Mouse (Mus musculus): ENCODE data around the gene Gm498. TPM values are rescaled to one million over a fixed set of nuclear protein-coding genes. Genes with fewer than 3 reads are reported as not detected.

Gm498 gene
- polyA plus RNA-seq, 1 experiment = not detected

DNA sequence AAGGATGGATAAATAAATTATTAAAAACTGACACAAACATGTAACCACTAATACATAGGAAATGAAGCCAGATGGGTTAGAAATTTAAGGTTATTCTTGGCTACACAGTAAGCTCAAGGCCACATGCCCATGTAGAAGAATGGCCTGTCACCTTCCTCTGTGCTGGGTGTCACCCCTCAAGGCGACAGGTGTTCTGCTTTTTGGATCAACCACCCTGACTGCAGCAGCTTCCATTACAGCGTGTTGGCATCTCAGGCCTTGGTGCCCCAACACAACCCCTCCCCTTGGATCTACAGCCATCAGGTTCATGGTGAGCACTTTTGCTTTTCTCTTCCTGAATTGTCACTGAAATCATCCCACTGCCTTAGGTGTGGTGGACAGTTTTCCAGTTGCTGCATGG, 34.0 kb upstream of the Gm498 start:
- no peak for DNase-seq
- H3K4me1 ChIP-seq (ENCODE audit: control insufficient read depth, insufficient read depth, low read length) = 0 out of 2 replicates have a peak, but pooled peaks cover 2% of the 10 kb centered on the region
- TF ChIP-seq CTCF (IDR thresholded peaks at IDR 0.05; ENCODE audit: insufficient read depth, low read length) (no peak), POLR2A (IDR thresholded peaks at IDR 0.05; ENCODE audit: borderline replicate concordance, extremely low read depth, low read depth, low read length) (no peak)
- 86% methylated on average over 2 of the region's 2 CpGs for WGBS
- H3K4me3 ChIP-seq (replicated peaks; ENCODE audit: extremely low read depth, low read depth, low read length) = no peak overlapping the region

DNA sequence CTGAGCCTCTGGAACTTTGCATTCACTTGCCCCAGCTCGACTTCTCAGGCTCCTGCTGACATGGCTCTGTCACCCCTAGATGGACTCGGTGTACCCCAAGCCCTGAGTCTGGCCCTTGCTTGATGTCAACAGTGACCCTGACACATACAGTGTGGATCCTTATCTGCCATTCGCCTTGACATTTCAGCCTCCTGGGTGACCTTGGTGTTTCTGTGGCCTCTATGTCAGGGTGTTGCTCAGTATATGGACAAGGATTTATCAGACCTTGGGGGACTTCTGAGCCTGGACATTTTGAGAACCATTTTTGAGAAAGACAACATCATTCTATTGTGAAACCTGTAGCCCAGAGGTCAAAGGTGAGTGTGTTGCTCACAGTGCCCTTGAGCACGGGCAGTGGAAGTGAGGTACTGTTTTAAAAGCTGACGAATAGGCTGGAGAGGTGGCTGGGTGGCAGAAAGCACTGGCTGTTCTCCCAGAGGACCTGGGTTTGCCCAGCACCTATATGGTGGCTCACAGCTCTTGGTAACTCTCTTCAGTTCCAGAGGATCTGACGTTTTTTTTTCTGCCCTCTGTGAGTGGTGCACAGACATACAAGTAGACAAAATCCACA, 33.0 kb upstream of the Gm498 start:
- no peak for DNase-seq
- Histone ChIP-seq H3K4me1 (ENCODE audit: control insufficient read depth, insufficient read depth, low read length) (0 out of 2 replicates have a peak, but pooled peaks cover 2% of the 10 kb centered on the region), H3K4me3 (replicated peaks; ENCODE audit: extremely low read depth, low read depth, low read length) (no peak overlapping the region)
- 79% methylated on average over 6 of the region's 6 CpGs for WGBS
- no peak for TF ChIP-seq POLR2A (IDR thresholded peaks at IDR 0.05; ENCODE audit: borderline replicate concordance, extremely low read depth, low read depth, low read length)
- no peak for TF ChIP-seq CTCF (IDR thresholded peaks at IDR 0.05; ENCODE audit: insufficient read depth, low read length)

DNA sequence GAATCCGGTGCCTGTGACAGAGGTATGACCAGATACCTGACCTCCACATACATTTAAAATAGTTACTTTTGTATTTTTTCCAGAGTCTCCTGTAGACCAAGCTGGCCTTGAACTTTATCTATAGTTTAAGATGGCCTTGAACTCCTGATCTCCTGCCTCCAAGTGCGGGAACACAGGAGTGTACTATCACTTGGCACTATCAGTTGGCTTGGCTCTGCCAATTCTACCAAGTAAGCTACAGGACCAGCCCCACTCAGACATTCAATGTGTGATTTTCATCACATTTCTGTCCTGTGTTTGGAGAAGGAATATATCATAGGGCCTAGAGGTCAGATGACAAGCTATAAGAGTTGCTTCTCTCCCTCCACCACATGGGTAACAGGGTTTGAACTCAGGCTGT, 32.3 kb upstream of the Gm498 start:
- Histone ChIP-seq H3K4me1 (ENCODE audit: control insufficient read depth, insufficient read depth, low read length) (0 out of 2 replicates have a peak, but pooled peaks cover 2% of the 10 kb centered on the region), H3K4me3 (replicated peaks; ENCODE audit: extremely low read depth, low read depth, low read length) (no peak overlapping the region)
- no peak for DNase-seq
- TF ChIP-seq CTCF (IDR thresholded peaks at IDR 0.05; ENCODE audit: insufficient read depth, low read length) = no peak
- no peak for TF ChIP-seq POLR2A (IDR thresholded peaks at IDR 0.05; ENCODE audit: borderline replicate concordance, extremely low read depth, low read depth, low read length)
- 81% methylated on average over 2 of the region's 2 CpGs for WGBS

DNA sequence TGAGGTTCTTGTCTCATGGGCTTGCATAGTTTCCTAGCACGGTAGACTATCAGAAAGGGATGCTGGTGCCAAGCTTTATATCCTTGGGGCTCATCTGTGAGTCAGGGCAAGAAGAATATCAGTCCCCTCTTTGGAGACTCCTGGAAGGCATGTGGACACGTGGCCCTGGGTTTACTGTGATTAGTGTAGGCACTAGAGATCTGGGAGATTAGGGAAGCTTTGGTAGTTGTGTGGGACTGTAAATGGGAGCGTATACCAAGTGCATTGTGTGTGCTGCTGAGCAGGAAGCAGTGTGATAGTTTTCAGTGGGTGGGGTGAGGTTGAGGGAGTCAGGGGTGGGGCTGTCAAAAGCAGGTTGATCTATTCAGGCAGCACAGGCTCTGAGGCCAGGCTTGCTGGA, 31.7 kb upstream of the Gm498 start:
- 37% methylated on average over 3 of the region's 3 CpGs for WGBS
- no peak for TF ChIP-seq CTCF (IDR thresholded peaks at IDR 0.05; ENCODE audit: insufficient read depth, low read length)
- TF ChIP-seq POLR2A (IDR thresholded peaks at IDR 0.05; ENCODE audit: borderline replicate concordance, extremely low read depth, low read depth, low read length) = no peak
- DNase-seq = no peak
- Histone ChIP-seq H3K4me1 (ENCODE audit: control insufficient read depth, insufficient read depth, low read length) (0 out of 2 replicates have a peak, but pooled peaks cover 2% of the 10 kb centered on the region), H3K4me3 (replicated peaks; ENCODE audit: extremely low read depth, low read depth, low read length) (no peak overlapping the region)

DNA sequence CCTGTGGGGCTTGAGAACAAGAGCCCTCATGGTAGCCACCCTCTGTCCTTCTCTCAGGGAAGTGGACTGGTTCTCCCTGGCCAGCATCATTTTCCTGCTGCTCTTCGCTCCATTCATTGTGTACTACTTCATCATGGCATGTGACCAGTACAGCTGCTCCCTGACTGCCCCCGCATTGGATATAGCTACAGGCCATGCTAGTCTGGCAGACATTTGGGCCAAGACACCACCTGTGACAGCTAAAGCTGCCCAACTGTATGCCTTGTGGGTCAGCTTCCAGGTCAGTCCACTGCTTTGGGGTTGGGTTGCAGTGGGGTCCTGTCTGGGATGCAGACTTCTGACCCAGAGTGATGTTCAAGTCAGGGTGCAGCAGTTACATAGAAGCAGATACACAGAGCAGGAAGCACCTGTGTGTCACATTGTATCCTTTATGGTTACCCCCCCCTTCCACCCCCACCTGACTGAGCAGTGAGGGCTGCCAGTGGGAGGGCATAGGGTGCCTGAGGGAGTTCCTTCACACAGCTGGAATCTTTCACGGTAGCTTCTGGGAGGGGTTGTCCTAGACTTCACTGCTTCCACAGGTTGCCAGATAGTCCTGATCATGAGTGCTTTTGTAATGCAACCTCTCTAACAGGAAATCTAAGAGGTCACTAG, 28.8 kb upstream of the Gm498 start:
- Histone ChIP-seq H3K4me3 (replicated peaks; ENCODE audit: extremely low read depth, low read depth, low read length) (no peak overlapping the region), H3K4me1 (ENCODE audit: control insufficient read depth, insufficient read depth, low read length) (no peaks in the 10 kb centered on the region)
- DNase-seq = no peak
- WGBS = 77% methylated on average over 3 of the region's 3 CpGs
- no peak for TF ChIP-seq POLR2A (IDR thresholded peaks at IDR 0.05; ENCODE audit: borderline replicate concordance, extremely low read depth, low read depth, low read length)
- TF ChIP-seq CTCF (IDR thresholded peaks at IDR 0.05; ENCODE audit: insufficient read depth, low read length) = no peak

DNA sequence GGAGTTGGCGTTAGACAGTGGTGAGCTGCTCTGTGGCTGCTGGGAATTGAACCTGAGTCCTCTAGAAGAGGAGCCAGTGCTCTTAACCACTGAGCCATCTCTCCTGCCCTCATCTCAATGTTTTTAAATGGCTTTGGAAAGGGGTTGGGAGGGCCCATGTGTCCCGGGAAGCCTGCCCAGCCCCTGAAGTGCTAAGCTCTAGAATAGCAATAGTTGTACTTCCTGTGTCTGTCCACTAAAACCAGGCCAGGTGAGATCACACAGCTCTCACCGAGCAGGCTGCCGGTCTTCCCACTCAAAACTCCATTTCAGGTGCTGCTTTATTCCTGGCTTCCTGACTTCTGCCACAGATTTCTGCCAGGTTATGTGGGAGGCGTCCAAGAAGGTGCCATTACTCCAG, 26.5 kb upstream of the Gm498 start:
- Histone ChIP-seq H3K4me1 (ENCODE audit: control insufficient read depth, insufficient read depth, low read length) (no peaks in the 10 kb centered on the region), H3K4me3 (replicated peaks; ENCODE audit: extremely low read depth, low read depth, low read length) (no peak overlapping the region)
- no peak for DNase-seq
- TF ChIP-seq CTCF (IDR thresholded peaks at IDR 0.05; ENCODE audit: insufficient read depth, low read length) (no peak), POLR2A (IDR thresholded peaks at IDR 0.05; ENCODE audit: borderline replicate concordance, extremely low read depth, low read depth, low read length) (no peak)
- 88% methylated on average over 5 of the region's 5 CpGs for WGBS

DNA sequence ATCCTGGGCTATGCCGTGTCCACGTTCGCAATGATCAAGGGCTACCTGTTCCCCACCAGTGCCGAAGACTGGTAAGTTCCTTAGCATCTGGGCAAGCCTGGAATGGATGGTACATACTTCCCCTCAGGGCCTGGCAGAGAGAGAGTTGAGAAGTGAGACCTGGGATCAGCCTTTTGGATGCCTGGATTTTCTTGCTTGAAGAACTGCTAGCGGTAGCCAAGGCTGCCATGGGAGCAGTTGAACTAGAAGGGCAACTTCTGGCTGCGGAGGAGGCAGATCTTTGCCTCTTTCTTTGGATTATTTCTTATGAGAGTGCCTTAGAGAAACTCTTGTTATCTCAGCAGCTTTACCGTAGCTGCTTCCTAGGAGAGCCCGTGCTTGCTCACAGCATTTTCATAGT, 25.3 kb upstream of the Gm498 start:
- WGBS = 100% methylated on average over 8 of the region's 8 CpGs
- TF ChIP-seq POLR2A (IDR thresholded peaks at IDR 0.05; ENCODE audit: borderline replicate concordance, extremely low read depth, low read depth, low read length) (no peak), CTCF (IDR thresholded peaks at IDR 0.05; ENCODE audit: insufficient read depth, low read length) (no peak)
- no peak for DNase-seq

DNA sequence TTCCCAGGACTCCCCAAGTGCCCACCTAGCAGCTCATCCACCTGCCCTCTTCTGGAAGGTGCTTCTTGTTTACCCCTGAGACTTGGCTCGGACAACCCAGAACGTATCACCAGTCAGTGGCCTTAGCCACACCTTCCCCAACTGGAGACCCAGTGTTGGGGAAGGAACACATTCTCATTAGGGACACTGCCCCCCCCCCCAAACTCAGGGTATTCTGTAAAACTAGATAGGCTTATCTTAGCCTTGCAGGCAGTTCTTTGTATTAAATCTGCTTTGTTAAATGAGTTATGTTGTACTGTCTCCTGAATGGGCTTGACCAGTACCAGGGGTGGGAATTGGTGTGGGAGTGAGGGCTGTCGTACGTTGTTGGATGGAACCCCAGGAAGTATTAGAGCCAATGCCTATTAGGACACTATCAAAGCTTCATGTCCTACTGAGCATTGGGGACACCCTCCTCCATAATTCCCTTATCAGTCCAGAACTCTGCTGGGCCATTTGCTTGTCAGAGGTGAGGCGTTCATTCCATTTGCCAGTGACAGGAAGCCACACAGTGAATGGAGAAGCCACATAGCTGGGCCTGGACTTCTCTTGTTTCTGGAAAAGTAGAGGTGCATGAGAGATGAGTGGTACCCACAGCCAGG, 18.4 kb upstream of the Gm498 start:
- no peak for TF ChIP-seq CTCF (IDR thresholded peaks at IDR 0.05; ENCODE audit: insufficient read depth, low read length)
- TF ChIP-seq POLR2A (IDR thresholded peaks at IDR 0.05; ENCODE audit: borderline replicate concordance, extremely low read depth, low read depth, low read length) = no peak
- H3K4me3 ChIP-seq (replicated peaks; ENCODE audit: extremely low read depth, low read depth, low read length) = no peak overlapping the region
- no peaks in the 10 kb centered on the region for H3K4me1 ChIP-seq (ENCODE audit: control insufficient read depth, insufficient read depth, low read length)
- no peak for DNase-seq
- 82% methylated on average over 5 of the region's 5 CpGs for WGBS

More for the DNA sequence above, 25.3 kb upstream of the Gm498 start:
- Histone ChIP-seq H3K4me3 (replicated peaks; ENCODE audit: extremely low read depth, low read depth, low read length) (no peak overlapping the region), H3K4me1 (ENCODE audit: control insufficient read depth, insufficient read depth, low read length) (no peaks in the 10 kb centered on the region)

DNA sequence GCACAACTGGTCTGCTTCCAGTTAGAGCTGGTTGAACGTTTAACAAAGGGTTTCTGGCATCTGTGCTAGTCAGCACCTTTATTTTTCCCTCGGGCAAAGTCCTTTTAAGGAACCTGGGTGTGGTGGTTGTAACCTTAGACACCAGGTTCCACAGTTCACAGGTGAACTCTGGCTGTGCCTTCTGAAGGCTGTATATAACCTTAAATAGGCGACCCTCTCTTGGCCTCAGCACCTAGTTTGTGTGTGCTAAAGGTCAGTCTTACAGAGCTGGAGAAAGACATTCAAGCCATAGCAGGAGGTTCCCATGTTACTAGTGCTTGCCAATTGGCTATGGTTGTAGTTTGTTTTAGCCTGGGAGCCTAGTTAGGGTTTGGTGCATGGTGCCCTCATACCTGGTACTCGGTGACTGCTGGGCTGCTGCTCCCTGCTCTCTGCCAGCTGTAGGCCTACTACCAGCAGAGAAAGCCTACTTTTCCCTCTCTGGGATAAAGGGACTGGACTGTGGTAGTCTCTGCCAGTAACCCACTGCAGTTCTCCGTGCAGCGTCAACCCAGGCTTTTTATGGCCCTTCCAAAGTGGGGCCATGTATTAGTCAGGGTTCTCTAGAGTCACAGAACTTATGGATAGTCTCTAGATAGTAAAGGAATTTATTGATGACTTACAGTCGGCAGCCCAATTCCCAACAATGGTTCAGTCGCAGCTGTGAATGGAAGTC, 17.7 kb upstream of the Gm498 start:
- WGBS = 90% methylated on average over 7 of the region's 8 CpGs
- no peak for DNase-seq
- no peaks in the 10 kb centered on the region for H3K4me1 ChIP-seq (ENCODE audit: control insufficient read depth, insufficient read depth, low read length)
- no peak overlapping the region for H3K4me3 ChIP-seq (replicated peaks; ENCODE audit: extremely low read depth, low read depth, low read length)
- TF ChIP-seq CTCF (IDR thresholded peaks at IDR 0.05; ENCODE audit: insufficient read depth, low read length) (no peak), POLR2A (IDR thresholded peaks at IDR 0.05; ENCODE audit: borderline replicate concordance, extremely low read depth, low read depth, low read length) (no peak)
